Mouse (Mus musculus) gastrocnemius, postnatal 10 days (tissue): ENCODE measurements around the gene Map2k2. TPM values are rescaled to one million over a fixed set of nuclear protein-coding genes. Genes with fewer than 3 reads are reported as not detected.
"Not testable (repeated sequence)": the region's sequence is repeated elsewhere in the genome, so short reads cannot be mapped to it uniquely, and the experiment has no call there.

ENCODE experiments used
- DNase-seq: peaks from one replicate; pipeline ENCODE4 v3.0.0; 2021; ENCODE audit warnings: mixed read lengths
- microRNA-seq, 2 experiments: library from miRNA; unstranded; fragments of <30 nt; microRNA quantifications; one replicate each; pipeline ENCODE4 v1.2.0; 2021
- total RNA-seq, 2 experiments: library from RNA; stranded (reverse); gene quantifications; 2 replicates each; pipeline ENCODE4 v1.2.3; 2021

Map2k2 gene
- total RNA-seq, 2 experiments from 2014 or later, result 170 to 177 TPM

DNA sequence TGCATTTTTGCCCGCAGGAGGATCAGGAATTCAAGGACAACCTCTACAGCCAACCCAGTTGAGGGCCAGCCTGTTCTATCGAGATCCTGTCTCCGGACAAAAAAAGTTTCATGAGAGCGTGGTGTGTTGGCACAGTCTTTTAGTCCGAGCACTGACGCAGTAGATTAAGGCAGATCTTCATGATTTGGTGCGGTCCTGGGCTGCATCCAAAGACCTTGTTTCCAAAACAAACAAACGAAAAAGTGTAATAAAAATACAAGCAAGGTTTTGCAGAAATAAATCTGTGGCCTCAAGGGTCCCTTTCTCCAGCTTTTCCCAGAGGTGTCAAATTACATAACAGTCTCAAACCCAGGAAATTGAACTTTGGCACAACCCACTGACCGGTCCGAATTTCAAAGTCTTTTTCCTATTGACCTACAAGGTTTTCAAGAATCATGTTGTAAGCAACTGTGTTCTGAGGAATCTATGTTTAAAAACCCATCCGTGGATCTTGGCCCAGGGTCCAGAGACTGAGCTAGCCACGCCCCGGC, 70.3 kb downstream of the Map2k2 start:
- peak; percentile 46 for DNase-seq

DNA sequence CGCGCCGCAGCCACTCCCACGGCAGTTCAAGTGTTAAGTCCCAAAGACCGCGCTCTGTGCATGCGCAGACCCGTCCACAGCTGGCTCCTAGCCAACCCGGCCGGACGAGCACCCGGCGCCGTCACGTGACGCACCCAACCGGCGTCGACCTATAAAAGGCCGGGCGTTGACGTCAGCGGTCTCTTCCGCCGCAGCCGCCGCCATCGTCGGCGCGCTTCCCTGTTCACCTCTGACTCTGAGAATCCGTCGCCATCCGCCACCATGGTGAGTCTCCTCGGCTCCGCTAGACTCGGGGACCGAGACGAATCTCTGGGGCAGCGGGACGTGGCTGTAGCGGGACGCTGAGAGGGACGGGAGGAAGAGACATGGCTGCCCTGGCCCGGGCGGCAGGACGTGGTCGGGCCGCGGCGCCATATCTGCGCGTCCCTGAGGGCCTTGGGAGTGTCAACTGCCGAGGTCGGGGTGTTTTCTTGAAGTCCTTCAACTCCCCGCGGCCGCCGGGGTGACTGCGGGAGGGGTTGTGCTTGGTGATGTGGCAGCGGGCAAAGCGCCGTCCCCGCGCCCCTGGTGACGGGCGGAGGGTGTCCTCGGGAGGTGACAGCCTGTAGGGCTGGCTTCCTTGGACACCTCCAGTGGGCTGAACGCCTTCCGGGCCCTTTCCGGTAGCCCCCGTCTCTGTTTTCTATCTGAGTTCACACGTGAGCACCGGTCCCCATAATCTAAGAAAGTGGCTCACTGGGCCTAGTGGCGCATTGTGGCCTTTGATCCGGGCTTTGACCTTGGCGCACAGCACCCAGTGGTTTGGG, 71.0 kb downstream of the Map2k2 start, which contains the start of gene Eef2:
Gene Eef2, plus strand, starts transcription at position 166 of the 806 bp plus-strand sequence.
- peak; percentile 100 for DNase-seq

DNA sequence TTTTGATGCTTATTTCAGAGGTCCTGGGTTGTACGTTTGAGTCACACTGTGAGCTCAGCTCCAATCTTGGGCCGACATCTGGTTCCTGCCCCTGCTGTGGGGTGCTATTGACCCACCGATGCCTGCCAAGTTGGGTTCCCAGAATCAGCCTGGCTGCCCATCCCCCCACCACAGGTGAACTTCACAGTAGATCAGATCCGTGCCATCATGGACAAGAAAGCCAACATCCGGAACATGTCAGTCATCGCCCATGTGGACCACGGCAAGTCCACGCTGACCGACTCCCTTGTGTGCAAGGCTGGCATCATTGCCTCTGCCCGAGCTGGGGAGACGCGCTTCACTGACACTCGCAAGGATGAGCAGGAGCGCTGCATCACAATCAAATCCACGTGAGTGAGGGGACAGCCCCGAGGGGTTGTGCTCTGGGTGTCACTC, 71.8 kb downstream of the Map2k2 start:
- DNase-seq, result peak; percentile 40

- DNase-seq, result no peak
Observed at GRCm38 (mm10) chr10:81177958-81178712, 72.4 kb downstream of the Map2k2 start.

DNA sequence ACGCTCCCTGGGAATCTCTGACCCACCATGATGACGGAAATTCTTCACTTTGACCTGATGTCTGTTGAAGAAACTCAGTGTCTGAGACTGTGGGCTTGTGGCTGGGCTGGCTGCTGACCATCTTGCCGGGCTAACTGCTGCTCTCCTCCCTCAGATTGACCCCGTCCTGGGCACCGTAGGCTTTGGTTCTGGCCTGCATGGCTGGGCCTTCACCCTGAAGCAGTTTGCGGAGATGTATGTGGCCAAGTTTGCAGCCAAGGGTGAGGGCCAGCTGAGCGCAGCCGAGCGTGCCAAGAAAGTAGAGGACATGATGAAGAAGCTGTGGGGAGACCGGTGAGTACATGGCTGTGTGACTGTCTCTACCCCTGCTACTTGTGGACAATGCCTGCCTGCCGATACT, 73.2 kb downstream of the Map2k2 start:
- no peak for DNase-seq

- no peak for DNase-seq
Observed at GRCm38 (mm10) chr10:81179451-81180342, 74.0 kb downstream of the Map2k2 start.

DNA sequence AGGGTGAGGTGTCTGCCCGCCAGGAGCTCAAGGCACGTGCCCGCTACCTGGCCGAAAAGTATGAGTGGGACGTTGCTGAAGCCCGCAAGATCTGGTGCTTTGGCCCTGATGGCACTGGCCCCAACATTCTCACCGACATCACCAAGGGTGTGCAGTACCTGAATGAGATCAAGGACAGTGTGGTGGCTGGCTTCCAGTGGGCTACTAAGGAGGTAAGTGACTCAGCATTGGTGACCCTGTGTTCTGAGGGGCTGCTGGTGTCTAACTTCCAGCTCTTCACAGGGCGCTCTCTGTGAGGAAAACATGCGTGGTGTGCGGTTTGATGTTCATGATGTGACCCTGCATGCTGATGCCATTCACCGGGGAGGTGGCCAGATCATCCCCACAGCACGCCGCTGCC, 75.2 kb downstream of the Map2k2 start:
- no peak for DNase-seq

DNA sequence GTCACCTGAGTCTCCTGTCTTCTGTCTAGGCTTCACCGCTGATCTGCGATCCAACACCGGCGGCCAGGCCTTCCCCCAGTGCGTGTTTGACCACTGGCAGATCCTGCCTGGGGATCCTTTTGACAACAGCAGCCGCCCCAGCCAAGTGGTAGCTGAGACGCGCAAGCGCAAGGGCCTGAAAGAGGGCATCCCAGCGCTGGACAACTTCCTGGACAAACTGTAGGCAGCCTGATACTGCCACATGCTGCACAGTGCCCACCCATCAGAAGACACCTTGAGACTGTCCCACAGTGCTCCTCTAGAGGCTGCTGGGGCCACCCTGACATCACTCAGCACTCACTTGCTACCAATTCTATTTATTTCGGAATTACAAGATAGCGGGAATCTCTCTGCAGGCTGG, 76.1 kb downstream of the Map2k2 start:
- DNase-seq, result not testable (repeated sequence)

GRCm38 (mm10) chr10:81182336-81183333, 76.9 kb downstream of the Map2k2 start, which contains the start of gene Dapk3:
Gene Dapk3 (plus strand): TSS chr10:81183005.
- DNase-seq, result peak; percentile 92

Small RNA genes lying within 50 kb of the gene (microRNA-seq; reads per million reads assigned to microRNA genes)
- gene Mir5615-1, result 0 reads per million in 2 experiments
- gene Mir5615-2, result 0 reads per million in 2 experiments

Other genes with a start within 250 kb of the Map2k2 start
- gene Tmprss9, start 234.1 kb upstream of the Map2k2 start, total RNA-seq, result under 1 TPM in 1 of 2 experiments, not detected in 1; 0.07 TPM
- 100 to 1,000 TPM; 113 to 127 TPM for gene Timm13, start 204.9 kb upstream of the Map2k2 start, total RNA-seq
- gene Lmnb2, start 187.7 kb upstream of the Map2k2 start, total RNA-seq, result 10 to 100 TPM; 24.0 to 28.1 TPM
- 10 to 100 TPM in 1 of 2 experiments, 1 to 10 TPM in 1; 9.0 to 15.9 TPM for gene Gadd45b, start 175.8 kb upstream of the Map2k2 start, total RNA-seq
- gene Gng7, start 91.0 kb upstream of the Map2k2 start, total RNA-seq, result 1 to 10 TPM; 1.7 to 2.0 TPM
- gene Diras1, start 80.3 kb upstream of the Map2k2 start, total RNA-seq, result under 1 TPM; 0.27 to 0.87 TPM
- 10 to 100 TPM; 11.5 to 13.3 TPM for gene Slc39a3, start 68.5 kb upstream of the Map2k2 start, total RNA-seq
- 10 to 100 TPM; 82.2 to 84.4 TPM for gene Sgta, start 45.7 kb upstream of the Map2k2 start, total RNA-seq
- gene Thop1, start 35.9 kb upstream of the Map2k2 start, total RNA-seq, result 10 to 100 TPM; 26.4 to 27.1 TPM
- gene Creb3l3, start 7.0 kb upstream of the Map2k2 start, total RNA-seq, result 1 to 10 TPM in 1 of 2 experiments, under 1 TPM in 1; 0.87 to 2.1 TPM
- 10 to 100 TPM; 29.2 to 35.9 TPM for gene Zbtb7a, start 29.3 kb downstream of the Map2k2 start, total RNA-seq
- 10 to 100 TPM; 10.7 to 13.8 TPM for gene Pias4, start 62.0 kb downstream of the Map2k2 start, total RNA-seq
- 1,000 to 10,000 TPM in 1 of 2 experiments, 100 to 1,000 TPM in 1; 974 to 1,018 TPM for gene Eef2, start 70.7 kb downstream of the Map2k2 start, total RNA-seq
- 10 to 100 TPM; 29.8 to 30.4 TPM for gene Dapk3, start 77.1 kb downstream of the Map2k2 start, total RNA-seq
- gene 4930442H23Rik, start 77.9 kb downstream of the Map2k2 start, total RNA-seq, result not detected
- gene Nmrk2, start 96.1 kb downstream of the Map2k2 start, total RNA-seq, result 1 to 10 TPM; 1.7 to 1.8 TPM
- gene Atcay, start 124.9 kb downstream of the Map2k2 start, total RNA-seq, result under 1 TPM; 0.40 to 0.43 TPM
- gene Zfr2, start 127.2 kb downstream of the Map2k2 start, total RNA-seq, result 1 to 10 TPM; 2.1 to 3.5 TPM
- 1 to 10 TPM in 1 of 2 experiments, under 1 TPM in 1; 0.70 to 1.3 TPM for gene Matk, start 147.0 kb downstream of the Map2k2 start, total RNA-seq
- gene Mrpl54, start 161.0 kb downstream of the Map2k2 start, total RNA-seq, result 100 to 1,000 TPM in 1 of 2 experiments, 10 to 100 TPM in 1; 93.7 to 108 TPM
- 10 to 100 TPM; 61.6 to 63.5 TPM for gene Apba3, start 161.0 kb downstream of the Map2k2 start, total RNA-seq
- under 1 TPM; 0.14 to 0.36 TPM for gene Tjp3, start 185.7 kb downstream of the Map2k2 start, total RNA-seq
- gene Pip5k1c, start 187.0 kb downstream of the Map2k2 start, total RNA-seq, result 10 to 100 TPM; 24.0 to 30.8 TPM
- 10 to 100 TPM; 11.0 to 14.5 TPM for gene Cactin, start 215.2 kb downstream of the Map2k2 start, total RNA-seq
- gene Tbxa2r, start 222.8 kb downstream of the Map2k2 start, total RNA-seq, result 1 to 10 TPM; 2.3 to 3.8 TPM
- 1 to 10 TPM in 1 of 2 experiments, under 1 TPM in 1; 0.96 to 1.3 TPM for gene Gipc3, start 237.4 kb downstream of the Map2k2 start, total RNA-seq
- 10 to 100 TPM; 26.8 to 41.9 TPM for gene Hmg20b, start 244.6 kb downstream of the Map2k2 start, total RNA-seq